ENCODE assay signal across 20 mouse cellular contexts in genomic region chr17:24636781-24637481, GRCm38 (mm10). TPM values are rescaled to one million over a fixed set of nuclear protein-coding genes. Genes with fewer than 3 reads are reported as not detected.
DNase-seq lines count a peak whose midpoint lies in the region; ATAC-seq lines count a peak whose summit lies in the region.
"Had no signal": no experiment of that assay in that cellular context is flagged by ENCODE, and none has a peak within 500 bp of the region (broad histone marks: within the 10 kb centered on the region; RNA-seq: fewer than 3 reads in every experiment).

No protein-coding gene starts in this region.

- H3K36me3 ChIP-seq in heart, embryonic 10.5 days: peaks cover 30% of the 10 kb centered on the region
- 0 out of 2 replicates have a peak, but pooled peaks cover 2% of the 10 kb centered on the region for H3K36me3 ChIP-seq in midbrain, embryonic 13.5 days
- H3K36me3 ChIP-seq in midbrain, embryonic 15.5 days (replicated peaks): peaks cover 5% of the 10 kb centered on the region; the same call in 1 of the 2 replicates

- 44% methylated on average over 5 of the region's 5 CpGs for WGBS in heart, embryonic 10.5 days
- 70% methylated on average over 5 of the region's 5 CpGs for WGBS in midbrain, embryonic 13.5 days
- 62% methylated on average over 5 of the region's 5 CpGs for WGBS in midbrain, embryonic 15.5 days

- no peaks in the 10 kb centered on the region for H3K9me3 ChIP-seq in heart, embryonic 10.5 days
- no peaks in the 10 kb centered on the region for H3K9me3 ChIP-seq in midbrain, embryonic 13.5 days
- no peaks in the 10 kb centered on the region for H3K9me3 ChIP-seq in midbrain, embryonic 15.5 days

- H3K27ac ChIP-seq in heart, embryonic 10.5 days: peak overlapping the region; percentile 32; the same call in 1 of the 2 replicates
- H3K27ac ChIP-seq in midbrain, embryonic 13.5 days: no peak overlapping the region
- no peak overlapping the region for H3K27ac ChIP-seq in midbrain, embryonic 15.5 days
- H3K27ac ChIP-seq: macrophage had no signal

- peak overlapping the region; percentile 48; the same call in 1 of the 2 replicates for H3K9ac ChIP-seq in midbrain, embryonic 13.5 days (replicated peaks)
- H3K9ac ChIP-seq in midbrain, embryonic 15.5 days: no peak overlapping the region

- H3K4me2 ChIP-seq in midbrain, embryonic 13.5 days (replicated peaks): no peak overlapping the region
- no peak overlapping the region for H3K4me2 ChIP-seq in midbrain, embryonic 15.5 days

- no peak overlapping the region for H3K4me3 ChIP-seq in heart, embryonic 10.5 days
- no peak overlapping the region for H3K4me3 ChIP-seq in midbrain, embryonic 13.5 days (replicated peaks)
- H3K4me3 ChIP-seq in midbrain, embryonic 15.5 days: no peak overlapping the region

- no peak for DNase-seq in heart, embryonic 10.5 days (ENCODE audit: low spot score)
- DNase-seq in heart, postnatal 4 days: no peak
- DNase-seq in lung, adult 18-20 months: peak; percentile 81 to 86
- DNase-seq in Muller cell, postnatal 12 days (ENCODE audit: inconsistent ontology term): no peak
- no peak for DNase-seq in ovary, adult 18-20 months (ENCODE audit: low spot score)
- DNase-seq: adrenal gland, postnatal 25 days; cerebellum, postnatal 10 days; liver; right cerebral cortex, postnatal 25 days; thymus, postnatal 4 days had no signal

- H3K27me3 ChIP-seq in heart, embryonic 10.5 days (ENCODE audit: insufficient read depth, poor library complexity, severe bottlenecking): peaks cover 71% of the 10 kb centered on the region
- H3K27me3 ChIP-seq in midbrain, embryonic 13.5 days: no peaks in the 10 kb centered on the region
- H3K27me3 ChIP-seq in midbrain, embryonic 15.5 days (replicated peaks): no peaks in the 10 kb centered on the region

- peaks cover 55% of the 10 kb centered on the region for H3K4me1 ChIP-seq in heart, embryonic 10.5 days
- peaks cover 12% of the 10 kb centered on the region for H3K4me1 ChIP-seq in midbrain, embryonic 13.5 days (replicated peaks)
- peaks cover 8% of the 10 kb centered on the region for H3K4me1 ChIP-seq in midbrain, embryonic 15.5 days

- ATAC-seq in midbrain, embryonic 13.5 days: no peak
- no peak for ATAC-seq in midbrain, embryonic 15.5 days (replicated peaks)
- ATAC-seq in monocyte, adult 5-6 weeks (replicated peaks; ENCODE audit: insufficient number of reproducible peaks, low FRiP score, low TSS enrichment, poor library complexity, severe bottlenecking): no peak
- ATAC-seq: activated CD4-positive, CD25-positive, alpha-beta regulatory T cell, adult 4 months; midbrain, embryonic 16.5 days had no signal

RNA-seq across cellular contexts. Expression of gene Nthl1, which starts 4.5 kb away (rescaled TPM):
- polyA plus RNA-seq in heart, embryonic 10.5 days (2016; fragmentation: Nextera tagmentation; extraction: Ambion mirVana): 15.0 and 19.8 TPM in 2 replicates
- 1 to 10 TPM; 4.0 TPM for total RNA-seq in heart, postnatal 4 days (2021)
- 10.0 and 10.8 TPM in 2 replicates for polyA plus RNA-seq in midbrain, embryonic 13.5 days (2015; fragmentation: Nextera tagmentation; extraction: Ambion mirVana)
- 10.0 and 11.0 TPM in 2 replicates for polyA plus RNA-seq in midbrain, embryonic 15.5 days (2015; fragmentation: Nextera tagmentation; extraction: Ambion mirVana)
- 2.5 to 2.6 TPM in 2 of 3 replicates, not detected in the other for total RNA-seq in monocyte, adult 5-6 weeks (2017)

RNA-seq across cellular contexts. Expression of gene Tsc2, which starts 4.5 kb away (rescaled TPM):
- polyA plus RNA-seq in heart, embryonic 10.5 days (2016; fragmentation: Nextera tagmentation; extraction: Ambion mirVana): 56.9 and 66.4 TPM in 2 replicates
- 10 to 100 TPM; 82.9 to 87.9 TPM for total RNA-seq in heart, postnatal 4 days (2021)
- polyA plus RNA-seq in midbrain, embryonic 13.5 days (2015; fragmentation: Nextera tagmentation; extraction: Ambion mirVana): 73.1 and 74.1 TPM in 2 replicates
- polyA plus RNA-seq in midbrain, embryonic 15.5 days (2015; fragmentation: Nextera tagmentation; extraction: Ambion mirVana): 83.8 and 89.6 TPM in 2 replicates
- total RNA-seq in monocyte, adult 5-6 weeks (2017): 20.2 to 53.0 TPM (median 29.4 TPM) in 3 replicates

RNA-seq across cellular contexts. Expression of gene Slc9a3r2, which starts 13.2 kb away (rescaled TPM):
- polyA plus RNA-seq in heart, embryonic 10.5 days (2016; fragmentation: Nextera tagmentation; extraction: Ambion mirVana): 51.5 and 51.9 TPM in 2 replicates
- total RNA-seq in heart, postnatal 4 days (2021): 10 to 100 TPM; 61.8 to 75.0 TPM
- polyA plus RNA-seq in midbrain, embryonic 13.5 days (2015; fragmentation: Nextera tagmentation; extraction: Ambion mirVana): 21.3 and 23.5 TPM in 2 replicates
- 45.3 and 52.6 TPM in 2 replicates for polyA plus RNA-seq in midbrain, embryonic 15.5 days (2015; fragmentation: Nextera tagmentation; extraction: Ambion mirVana)
- total RNA-seq in monocyte, adult 5-6 weeks (2017): 0.48 to 0.78 TPM in 2 of 3 replicates, not detected in the other
- polyA plus RNA-seq: activated CD4-positive, CD25-positive, alpha-beta regulatory T cell, adult 4 months; macrophage had no signal

RNA-seq across cellular contexts. Expression of gene Npw, which starts 21.3 kb away (rescaled TPM):
- 0.28 TPM in 1 of 2 replicates, not detected in the other for polyA plus RNA-seq in heart, embryonic 10.5 days (2016; fragmentation: Nextera tagmentation; extraction: Ambion mirVana)
- total RNA-seq in heart, postnatal 4 days (2021): not detected
- polyA plus RNA-seq in midbrain, embryonic 13.5 days (2015; fragmentation: Nextera tagmentation; extraction: Ambion mirVana): not detected in 2 replicates
- polyA plus RNA-seq in midbrain, embryonic 15.5 days (2015; fragmentation: Nextera tagmentation; extraction: Ambion mirVana): 0.38 and 0.66 TPM in 2 replicates
- not detected in 3 replicates for total RNA-seq in monocyte, adult 5-6 weeks (2017)
- total RNA-seq: adrenal gland, postnatal 25 days; gastrocnemius, postnatal 4 days; hematopoietic stem cell, adult 5-6 weeks had no signal
- polyA plus RNA-seq: kidney, embryonic 16.5 days; macrophage; neural tube, embryonic 11.5 days had no signal

RNA-seq across cellular contexts. Expression of gene Zfp598, which starts 32.6 kb away (rescaled TPM):
- 22.3 and 26.2 TPM in 2 replicates for polyA plus RNA-seq in heart, embryonic 10.5 days (2016; fragmentation: Nextera tagmentation; extraction: Ambion mirVana)
- 10 to 100 TPM; 26.0 to 26.6 TPM for total RNA-seq in heart, postnatal 4 days (2021)
- polyA plus RNA-seq in midbrain, embryonic 13.5 days (2015; fragmentation: Nextera tagmentation; extraction: Ambion mirVana): 15.0 and 18.6 TPM in 2 replicates
- polyA plus RNA-seq in midbrain, embryonic 15.5 days (2015; fragmentation: Nextera tagmentation; extraction: Ambion mirVana): 21.9 and 22.9 TPM in 2 replicates
- 14.6 to 21.7 TPM (median 15.7 TPM) in 3 replicates for total RNA-seq in monocyte, adult 5-6 weeks (2017)

Comparison
In these comparisons a context has a peak if more than half of its experiments do, and no peak if none do; other contexts are left out.
1. DNase-seq: peak in lung, adult 18-20 months (2 of 2); none in heart, embryonic 10.5 days (single experiment), heart, postnatal 4 days (single experiment), Muller cell, postnatal 12 days (single experiment) and ovary, adult 18-20 months (single experiment).